Mouse (Mus musculus): ENCODE data around the gene Krt20. TPM values are rescaled to one million over a fixed set of nuclear protein-coding genes. Genes with fewer than 3 reads are reported as not detected.

Krt20 gene
- total RNA-seq (2021) = under 1 TPM in 1 of 2 experiments, not detected in 1; 0.26 TPM
- long read RNA-seq, experiment 1 = 0 reads
- long read RNA-seq, experiment 2 = 0 reads

- DNase-seq = no peak
Measured at GRCm38 (mm10) chr11:99437972-99438371, at the start of gene Krt20. Gene Krt20, minus strand, starts transcription at chr11:99438150.

- no peak for DNase-seq
Measured at GRCm38 (mm10) chr11:99474981-99475380, 37.0 kb upstream of the Krt20 start.

GRCm38 (mm10) chr11:99473433-99473832, 35.5 kb upstream of the Krt20 start:
- no peak for DNase-seq

- no peak for DNase-seq
Measured at GRCm38 (mm10) chr11:99472405-99472804, 34.5 kb upstream of the Krt20 start.

GRCm38 (mm10) chr11:99471946-99472345, 34.0 kb upstream of the Krt20 start:
- DNase-seq = no peak

GRCm38 (mm10) chr11:99469228-99469627, 31.3 kb upstream of the Krt20 start:
- DNase-seq = no peak

- DNase-seq = no peak
Measured at GRCm38 (mm10) chr11:99468566-99468965, 30.6 kb upstream of the Krt20 start.

GRCm38 (mm10) chr11:99466316-99466715, 28.4 kb upstream of the Krt20 start:
- no peak for DNase-seq

GRCm38 (mm10) chr11:99464836-99465235, 26.9 kb upstream of the Krt20 start:
- DNase-seq = peak; percentile 82 to 85

GRCm38 (mm10) chr11:99463155-99463554, 25.2 kb upstream of the Krt20 start:
- DNase-seq = peak; percentile 66 to 75

GRCm38 (mm10) chr11:99461736-99462135, 23.8 kb upstream of the Krt20 start:
- DNase-seq = no peak

- no peak for DNase-seq
Measured at GRCm38 (mm10) chr11:99458887-99459286, 20.9 kb upstream of the Krt20 start.

GRCm38 (mm10) chr11:99454759-99455158, 16.8 kb upstream of the Krt20 start:
- DNase-seq = no peak

GRCm38 (mm10) chr11:99454044-99454443, 16.1 kb upstream of the Krt20 start:
- DNase-seq = no peak

- DNase-seq = no peak
Measured at GRCm38 (mm10) chr11:99448769-99449168, 10.8 kb upstream of the Krt20 start.

- DNase-seq = no peak
Measured at GRCm38 (mm10) chr11:99441220-99441619, 3.3 kb upstream of the Krt20 start.

GRCm38 (mm10) chr11:99439465-99439864, 1.5 kb upstream of the Krt20 start:
- DNase-seq = no peak

GRCm38 (mm10) chr11:99436625-99437024, 1.3 kb downstream of the Krt20 start:
- no peak for DNase-seq

GRCm38 (mm10) chr11:99430670-99431069, 7.3 kb downstream of the Krt20 start:
- peak; percentile 10 to 19 for DNase-seq

GRCm38 (mm10) chr11:99422159-99422558, 15.8 kb downstream of the Krt20 start, which contains the start of gene Krt12:
Gene Krt12, minus strand, starts transcription at chr11:99422259.
- DNase-seq = no peak

- DNase-seq = no peak
Measured at GRCm38 (mm10) chr11:99420586-99420985, 17.4 kb downstream of the Krt20 start.

- DNase-seq = no peak
Measured at GRCm38 (mm10) chr11:99417819-99418218, 20.1 kb downstream of the Krt20 start.

GRCm38 (mm10) chr11:99416902-99417301, 21.0 kb downstream of the Krt20 start:
- no peak for DNase-seq

GRCm38 (mm10) chr11:99414463-99415147, 23.3 kb downstream of the Krt20 start:
- no peak for DNase-seq
